Mouse (Mus musculus) heart, embryonic 16.5 days (tissue): Measurements from ENCODE around the gene Hcn3. TPM values are rescaled to one million over a fixed set of nuclear protein-coding genes. Genes with fewer than 3 reads are reported as not detected.

Source experiments
- ATAC-seq: fragments of 200-750 bp; cut with Nextera tagmentation; replicated peaks from 2 replicates; pipeline ENCODE4 v1.8.0; 2017; ENCODE audit warnings: moderate number of reproducible peaks; ENCODE audit not compliant: insufficient read depth, low FRiP score; ENCODE audit errors: extremely low read depth
- H3K27ac ChIP-seq: fragments of 300-500 bp; sonication (generic); 2 replicates; pipeline ENCODE4 v1.5.1; 2014; ENCODE audit warnings: mild to moderate bottlenecking, low read length, control low read depth, moderate library complexity
- H3K27me3 ChIP-seq: fragments of 300-500 bp; sonication (generic); 2 replicates; pipeline ENCODE4 v1.6.1; 2014; ENCODE audit warnings: low read length, mixed read lengths; ENCODE audit not compliant: control insufficient read depth, insufficient read depth
- H3K36me3 ChIP-seq: fragments of 300-500 bp; sonication (generic); 2 replicates; pipeline ENCODE4 v1.6.1; 2014; ENCODE audit not compliant: control insufficient read depth, insufficient read depth
- H3K4me1 ChIP-seq: fragments of 300-500 bp; sonication (generic); 2 replicates; pipeline ENCODE4 v1.6.1; 2014; ENCODE audit warnings: low read length, mixed read lengths; ENCODE audit not compliant: control insufficient read depth, insufficient read depth
- H3K4me2 ChIP-seq: fragments of 300-500 bp; sonication (generic); 2 replicates; pipeline ENCODE4 v1.6.1; 2014; ENCODE audit warnings: low read depth, mild to moderate bottlenecking, control low read depth, low read length
- H3K4me3 ChIP-seq: fragments of 300-500 bp; sonication (generic); 2 replicates; pipeline ENCODE4 v1.5.1; 2014; ENCODE audit warnings: mild to moderate bottlenecking, control low read depth, low read length
- H3K9ac ChIP-seq: fragments of 300-500 bp; sonication (generic); 2 replicates; pipeline ENCODE4 v1.6.1; 2014; ENCODE audit warnings: low read length, control low read depth
- H3K9me3 ChIP-seq: fragments of 300-500 bp; sonication (generic); replicated peaks from 2 replicates; pipeline ENCODE4 v1.6.1; 2016; ENCODE audit warnings: low read length; ENCODE audit not compliant: control insufficient read depth
- WGBS: fragments of 180-500 bp; shearing (Covaris S2); extraction: QIAGEN DNeasy Blood & Tissue Kit; methylation state at CpG from one replicate; pipeline ENCODE4 v1.1.7; 2014; 5-methylcytosine and 5-hydroxymethylcytosine counted together
- polyA plus RNA-seq: library from polyadenylated mRNA; unstranded; fragments of >200 nt; fragmentation: Nextera tagmentation; extraction: Ambion mirVana; gene quantifications from 2 replicates; pipeline ENCODE4 v1.2.1, GENCODE M21; 2015

The Hcn3 gene
- polyA plus RNA-seq, 1 experiment from 2014 or later = 0.76 TPM

GRCm38 (mm10) chr3:89101459-89101811 lies 58.6 kb downstream of the Hcn3 start:
- Histone ChIP-seq H3K4me3 (peak overlapping the region; percentile 66), H3K9ac (peak overlapping the region; percentile 64), H3K27ac (no peak overlapping the region), H3K36me3 (no peaks in the 10 kb centered on the region; the same call in 1 of the 2 replicates), H3K4me1 (peaks cover 13% of the 10 kb centered on the region), H3K27me3 (no peaks in the 10 kb centered on the region), H3K9me3 (no peaks in the 10 kb centered on the region), H3K4me2 (peak overlapping the region; percentile 70)
- 0% methylated on average over 19 of the region's 19 CpGs for WGBS
- ATAC-seq = no peak

GRCm38 (mm10) chr3:89100811-89101210 lies 59.2 kb downstream of the Hcn3 start, which contains the start of gene Gm43738:
Gm43738 (minus strand) TSS chr3:89101099.
- peak within 1 kb of the TSS; percentile 64 for H3K9ac ChIP-seq
- peak within 1 kb of the TSS; percentile 70 for H3K4me2 ChIP-seq
- no peak for ATAC-seq
- H3K27ac ChIP-seq = no peak within 1 kb of the TSS
- H3K9me3 ChIP-seq = no peaks in the 10 kb centered on the region
- H3K27me3 ChIP-seq = no peaks in the 10 kb centered on the region
- no peaks in the 10 kb centered on the region; the same call in 1 of the 2 replicates for H3K36me3 ChIP-seq
- 43% methylated on average over 7 of the region's 7 CpGs for WGBS
- H3K4me1 ChIP-seq = peaks cover 13% of the 10 kb centered on the region
- H3K4me3 ChIP-seq = peak within 1 kb of the TSS; percentile 66

Other genes starting within 250 kb of the Hcn3 start
- 46.2 and 47.5 TPM in 2 replicates for gene Msto1, start 246.2 kb downstream of the Hcn3 start, polyA plus RNA-seq
- 14.5 and 15.6 TPM in 2 replicates for gene Ash1l, start 209.6 kb downstream of the Hcn3 start, polyA plus RNA-seq
- 145 and 148 TPM in 2 replicates for gene Dap3, start 209.0 kb downstream of the Hcn3 start, polyA plus RNA-seq
- gene Rusc1, start 66.9 kb downstream of the Hcn3 start, polyA plus RNA-seq = 8.1 and 10.2 TPM in 2 replicates
- not detected in 2 replicates for gene Gm43738, start 59.1 kb downstream of the Hcn3 start, polyA plus RNA-seq
- 103 and 116 TPM in 2 replicates for gene Fdps, start 58.2 kb downstream of the Hcn3 start, polyA plus RNA-seq
- gene Pklr, start 24.1 kb downstream of the Hcn3 start, polyA plus RNA-seq = 0.20 and 0.64 TPM in 2 replicates
- 15.9 and 17.9 TPM in 2 replicates for gene Clk2, start 4.6 kb upstream of the Hcn3 start, polyA plus RNA-seq
- gene Scamp3, start 17.3 kb upstream of the Hcn3 start, polyA plus RNA-seq = 89.5 and 93.9 TPM in 2 replicates
- gene Fam189b, start 22.9 kb upstream of the Hcn3 start, polyA plus RNA-seq = 17.7 TPM in 2 replicates
- 33.2 and 33.3 TPM in 2 replicates for gene Gba, start 42.7 kb upstream of the Hcn3 start, polyA plus RNA-seq
- gene Thbs3, start 55.0 kb upstream of the Hcn3 start, polyA plus RNA-seq = 24.0 TPM in 2 replicates
- 120 and 127 TPM in 2 replicates for gene Mtx1, start 66.9 kb upstream of the Hcn3 start, polyA plus RNA-seq
- 3.3 and 11.3 TPM in 2 replicates for gene Muc1, start 68.9 kb upstream of the Hcn3 start, polyA plus RNA-seq
- 202 and 234 TPM in 2 replicates for gene Krtcap2, start 85.8 kb upstream of the Hcn3 start, polyA plus RNA-seq
- 1.1 and 1.3 TPM in 2 replicates for gene Trim46, start 86.1 kb upstream of the Hcn3 start, polyA plus RNA-seq
- 65.3 and 79.6 TPM in 2 replicates for gene Dpm3, start 99.2 kb upstream of the Hcn3 start, polyA plus RNA-seq
- gene Slc50a1, start 110.4 kb upstream of the Hcn3 start, polyA plus RNA-seq = 44.8 and 51.1 TPM in 2 replicates
- gene Efna1, start 120.9 kb upstream of the Hcn3 start, polyA plus RNA-seq = 34.4 and 45.5 TPM in 2 replicates
- gene Efna3, start 162.8 kb upstream of the Hcn3 start, polyA plus RNA-seq = 0.89 and 1.1 TPM in 2 replicates
- 5.2 and 7.3 TPM in 2 replicates for gene Efna4, start 177.8 kb upstream of the Hcn3 start, polyA plus RNA-seq
- gene Adam15, start 189.8 kb upstream of the Hcn3 start, polyA plus RNA-seq = 61.5 and 73.6 TPM in 2 replicates
- gene Dcst2, start 201.8 kb upstream of the Hcn3 start, polyA plus RNA-seq = not detected in 2 replicates
- 0.06 and 0.21 TPM in 2 replicates for gene Dcst1, start 205.1 kb upstream of the Hcn3 start, polyA plus RNA-seq
- 1.7 and 2.6 TPM in 2 replicates for gene Zbtb7b, start 234.6 kb upstream of the Hcn3 start, polyA plus RNA-seq
- 1.7 TPM in 1 of 2 replicates, not detected in the other for gene Lenep, start 242.6 kb upstream of the Hcn3 start, polyA plus RNA-seq